19 mouse cellular contexts compared by ENCODE assay signal in genomic region chr8:126688450-126688849, GRCm38 (mm10).
A peak's percentile ranks its signal among the peaks of the same experiment; 100 is the strongest.
DNase-seq lines count a peak whose midpoint lies in the region; ATAC-seq and TF ChIP-seq lines count a peak whose summit lies in the region.
"Had no signal": no experiment of that assay in that cellular context is flagged by ENCODE, and none has a peak within 500 bp of the region (broad histone marks: within the 10 kb centered on the region; RNA-seq: fewer than 3 reads in every experiment).

No protein-coding gene starts in this region.

- H3K27ac ChIP-seq in kidney, embryonic 14.5 days (ENCODE audit: low read depth, low read length): no peak overlapping the region
- H3K27ac ChIP-seq in lung, embryonic 14.5 days (ENCODE audit: low read depth): no peak overlapping the region
- H3K27ac ChIP-seq: embryonic facial prominence, embryonic 15.5 days; forebrain, embryonic 12.5 days; limb, embryonic 15.5 days; neural tube, embryonic 13.5 days had no signal

- no peaks in the 10 kb centered on the region for H3K27me3 ChIP-seq in kidney, embryonic 14.5 days (ENCODE audit: control insufficient read depth, insufficient read depth, low read length)
- H3K27me3 ChIP-seq in lung, embryonic 14.5 days (ENCODE audit: insufficient read depth, low read length): no peaks in the 10 kb centered on the region
- H3K27me3 ChIP-seq: embryonic facial prominence, embryonic 15.5 days; limb, embryonic 15.5 days; neural tube, embryonic 13.5 days had no signal

- H3K9ac ChIP-seq in kidney, embryonic 14.5 days (ENCODE audit: low read depth, low read length): no peak overlapping the region
- H3K9ac ChIP-seq in lung, embryonic 14.5 days: no peak overlapping the region
- H3K9ac ChIP-seq: embryonic facial prominence, embryonic 15.5 days; forebrain, embryonic 12.5 days; limb, embryonic 15.5 days; neural tube, embryonic 13.5 days had no signal

- WGBS in kidney, embryonic 14.5 days: 67% methylated on average over 5 of the region's 5 CpGs
- 75% methylated on average over 5 of the region's 5 CpGs for WGBS in lung, embryonic 14.5 days

- no peak for ATAC-seq in CD4-positive, CD25-positive, alpha-beta regulatory T cell, adult 4 months
- 0 out of 2 replicates have a peak, but pooled peaks have one; percentile 4 for ATAC-seq in kidney, embryonic 14.5 days (ENCODE audit: low FRiP score, low TSS enrichment)
- ATAC-seq in lung, embryonic 14.5 days (ENCODE audit: insufficient read depth): no peak
- ATAC-seq: hindbrain, embryonic 16.5 days had no signal

- peak; percentile 17 for DNase-seq in CD4-positive, CD25-positive, alpha-beta regulatory T cell, adult 2 months (ENCODE audit: low read depth, low spot score)
- DNase-seq in kidney, postnatal 10 days: no peak
- no peak for DNase-seq in lung, embryonic 14.5 days
- no peak for DNase-seq in lung, postnatal 10 days
- no peak for DNase-seq in brain, embryonic 14.5 days (ENCODE audit: low read depth)
- DNase-seq in adrenal gland, adult 8-10 months: no peak
- DNase-seq: cerebellum, adult 11 months; cerebellum, postnatal 14 days; embryo, embryonic 11 days; gastrocnemius, postnatal 36 days; right cerebral cortex, postnatal 14 days had no signal

- no peak overlapping the region for H3K4me3 ChIP-seq in kidney, embryonic 14.5 days (ENCODE audit: low read length)
- H3K4me3 ChIP-seq in lung, embryonic 14.5 days (ENCODE audit: low read depth, low read length): no peak overlapping the region
- H3K4me3 ChIP-seq: embryonic facial prominence, embryonic 15.5 days; forebrain, embryonic 12.5 days; limb, embryonic 15.5 days; neural tube, embryonic 13.5 days had no signal

- TF ChIP-seq CTCF in lung, embryonic 14.5 days (IDR thresholded peaks at IDR 0.05; ENCODE audit: low read depth): peak; percentile 40; the same call in 1 of the 2 replicates
- TF ChIP-seq CTCF in brain, embryonic 14.5 days (IDR thresholded peaks at IDR 0.05; ENCODE audit: borderline replicate concordance, extremely low read depth, insufficient read depth, insufficient read length): peak; percentile 22; the same call in 1 of the 2 replicates

- H3K4me2 ChIP-seq in kidney, embryonic 14.5 days (replicated peaks; ENCODE audit: low read depth, low read length): no peak overlapping the region
- H3K4me2 ChIP-seq in lung, embryonic 14.5 days: no peak overlapping the region
- H3K4me2 ChIP-seq: embryonic facial prominence, embryonic 15.5 days; forebrain, embryonic 12.5 days; heart, embryonic 11.5 days; limb, embryonic 15.5 days; neural tube, embryonic 13.5 days had no signal

- no peak for TF ChIP-seq POLR2A in brain, embryonic 14.5 days (IDR thresholded peaks at IDR 0.05; ENCODE audit: borderline replicate concordance, extremely low read depth, insufficient read depth, insufficient read length, poor library complexity, severe bottlenecking)

- H3K9me3 ChIP-seq in kidney, embryonic 14.5 days (ENCODE audit: control insufficient read depth, low read length): no peaks in the 10 kb centered on the region
- H3K9me3 ChIP-seq in lung, embryonic 14.5 days (ENCODE audit: low read depth, low read length): no peaks in the 10 kb centered on the region
- H3K9me3 ChIP-seq: embryonic facial prominence, embryonic 15.5 days; forebrain, embryonic 12.5 days; limb, embryonic 15.5 days; neural tube, embryonic 13.5 days had no signal

- H3K36me3 ChIP-seq in kidney, embryonic 14.5 days (ENCODE audit: control insufficient read depth, insufficient read depth, low read length): no peaks in the 10 kb centered on the region
- no peaks in the 10 kb centered on the region for H3K36me3 ChIP-seq in lung, embryonic 14.5 days (ENCODE audit: insufficient read depth)
- H3K36me3 ChIP-seq: embryonic facial prominence, embryonic 15.5 days; forebrain, embryonic 12.5 days; limb, embryonic 15.5 days; neural tube, embryonic 13.5 days had no signal

- H3K4me1 ChIP-seq in kidney, embryonic 14.5 days (ENCODE audit: control insufficient read depth, insufficient read depth, low read length): peaks cover 5% of the 10 kb centered on the region; the same call in 1 of the 2 replicates
- H3K4me1 ChIP-seq in lung, embryonic 14.5 days (ENCODE audit: insufficient read depth): no peaks in the 10 kb centered on the region
- H3K4me1 ChIP-seq: forebrain, embryonic 12.5 days; neural tube, embryonic 13.5 days had no signal
